Mouse (Mus musculus) kidney, postnatal 0 days (tissue): ENCODE data around the gene Vmn2r108. TPM values are rescaled to one million over a fixed set of nuclear protein-coding genes. Genes with fewer than 3 reads are reported as not detected.
"Not testable (repeated sequence)": the region's sequence is repeated elsewhere in the genome, so short reads cannot be mapped to it uniquely, and the experiment has no call there.

Source experiments
- ATAC-seq: fragments of 200-750 bp; cut with Nextera tagmentation; replicated peaks from 2 replicates; pipeline ENCODE4 v1.8.0; 2017; ENCODE audit warnings: low read depth, moderate number of reproducible peaks, moderate TSS enrichment, moderate library complexity; ENCODE audit not compliant: low FRiP score
- DNase-seq: peaks from one replicate; pipeline ENCODE4 v3.0.0-alpha.2; 2016; ENCODE audit warnings: low spot score
- H3K27ac ChIP-seq: fragments of 300-500 bp; sonication (generic); 2 replicates; pipeline ENCODE4 v1.5.1; 2014; ENCODE audit warnings: mild to moderate bottlenecking
- H3K27me3 ChIP-seq: fragments of 300-500 bp; sonication (generic); 2 replicates; pipeline ENCODE4 v1.6.1; 2014; ENCODE audit warnings: low read length, mixed read lengths; ENCODE audit not compliant: insufficient read depth
- H3K36me3 ChIP-seq: fragments of 300-500 bp; sonication (generic); 2 replicates; pipeline ENCODE4 v1.6.1; 2014; ENCODE audit warnings: low read length, mixed read lengths; ENCODE audit not compliant: insufficient read depth
- H3K4me1 ChIP-seq: fragments of 300-500 bp; sonication (generic); replicated peaks from 2 replicates; pipeline ENCODE4 v1.6.1; 2014; ENCODE audit warnings: antibody characterized with exemption, low read length, mixed read lengths; ENCODE audit not compliant: insufficient read depth
- H3K4me2 ChIP-seq: fragments of 300-500 bp; sonication (generic); 2 replicates; pipeline ENCODE4 v1.6.1; 2014; ENCODE audit warnings: mild to moderate bottlenecking, low read length, moderate library complexity, mixed read lengths
- H3K4me3 ChIP-seq: fragments of 300-500 bp; sonication (generic); replicated peaks from 2 replicates; pipeline ENCODE4 v1.5.1; 2014; ENCODE audit warnings: low read depth, low read length
- H3K9ac ChIP-seq: fragments of 300-500 bp; sonication (generic); 2 replicates; pipeline ENCODE4 v1.6.1; 2014; ENCODE audit warnings: low read depth, low read length
- H3K9me3 ChIP-seq: fragments of 300-500 bp; sonication (generic); replicated peaks from 2 replicates; pipeline ENCODE4 v1.6.1; 2016; ENCODE audit warnings: low read length, inconsistent platforms, mixed read lengths
- CTCF ChIP-seq: IDR thresholded peaks from 2 replicates; pipeline ENCODE4 v1.5.1; 2016; ENCODE audit warnings: antibody characterized with exemption, low read depth, mild to moderate bottlenecking, moderate library complexity
- WGBS: fragments of 180-500 bp; shearing (Covaris S2); extraction: QIAGEN DNeasy Blood & Tissue Kit; methylation state at CpG from one replicate; pipeline ENCODE4 v1.1.7; 2014; 5-methylcytosine and 5-hydroxymethylcytosine counted together
- polyA plus RNA-seq: library from polyadenylated mRNA; unstranded; fragments of >200 nt; fragmentation: Nextera tagmentation; extraction: Ambion mirVana; gene quantifications from 2 replicates; pipeline ENCODE4 v1.2.1, GENCODE M21; 2015

Gene Vmn2r108
- not detected in 2 replicates for polyA plus RNA-seq

DNA sequence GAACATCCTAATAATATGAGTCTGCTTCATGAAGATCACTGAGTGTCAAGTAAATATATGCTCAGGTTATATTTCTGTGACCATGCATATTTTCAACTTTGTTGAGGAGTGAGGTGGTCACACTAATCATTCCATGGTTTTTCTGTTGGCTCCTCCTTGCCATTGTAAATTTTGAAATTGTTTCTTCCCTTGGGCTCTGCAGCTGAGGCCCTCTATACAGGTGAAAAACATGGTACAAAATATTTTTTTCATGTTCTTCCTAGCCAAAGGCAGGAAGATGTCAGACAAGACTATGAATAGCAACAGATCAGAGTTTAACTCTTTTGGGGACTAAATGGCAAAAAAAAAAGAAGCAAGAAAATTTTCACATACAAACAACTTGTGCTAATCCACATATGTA is at the start of gene Vmn2r108:
Gene Vmn2r108 (minus strand): TSS at position 101 of the 400 bp plus-strand sequence.
- Histone ChIP-seq H3K4me3 (no peak within 1 kb of the TSS), H3K9me3 (no peaks in the 10 kb centered on the region), H3K4me2 (no peak within 1 kb of the TSS), H3K9ac (no peak within 1 kb of the TSS), H3K36me3 (no peaks in the 10 kb centered on the region), H3K27me3 (no peaks in the 10 kb centered on the region), H3K4me1 (no peaks in the 10 kb centered on the region), H3K27ac (no peak within 1 kb of the TSS)
- no peak for ATAC-seq
- DNase-seq, result no peak
- TF ChIP-seq CTCF, result no peak

DNA sequence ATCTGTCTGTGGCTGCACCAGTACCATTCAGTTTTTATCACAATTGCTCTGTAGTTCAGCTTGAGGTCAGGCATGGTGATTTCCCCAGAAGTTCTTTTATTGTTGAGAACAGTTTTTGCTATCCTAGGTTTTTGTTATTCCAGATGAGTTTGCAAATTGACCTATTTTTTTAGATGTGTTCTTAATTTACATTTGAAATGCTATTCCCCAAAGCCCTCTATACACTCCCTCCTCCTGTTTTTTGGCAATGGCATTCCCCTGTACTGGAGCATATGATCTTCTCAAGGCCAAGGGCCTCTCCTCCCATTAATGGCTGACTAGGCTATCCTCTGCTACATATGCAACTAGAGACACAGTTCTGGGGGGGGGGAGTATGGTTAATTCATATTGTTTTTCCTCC is 27.1 kb upstream of the Vmn2r108 start:
- not testable (repeated sequence) for DNase-seq, ATAC-seq, H3K9me3 ChIP-seq, H3K9ac ChIP-seq, H3K27ac ChIP-seq, H3K27me3 ChIP-seq, H3K36me3 ChIP-seq, H3K4me1 ChIP-seq, H3K4me3 ChIP-seq, H3K4me2 ChIP-seq

DNA sequence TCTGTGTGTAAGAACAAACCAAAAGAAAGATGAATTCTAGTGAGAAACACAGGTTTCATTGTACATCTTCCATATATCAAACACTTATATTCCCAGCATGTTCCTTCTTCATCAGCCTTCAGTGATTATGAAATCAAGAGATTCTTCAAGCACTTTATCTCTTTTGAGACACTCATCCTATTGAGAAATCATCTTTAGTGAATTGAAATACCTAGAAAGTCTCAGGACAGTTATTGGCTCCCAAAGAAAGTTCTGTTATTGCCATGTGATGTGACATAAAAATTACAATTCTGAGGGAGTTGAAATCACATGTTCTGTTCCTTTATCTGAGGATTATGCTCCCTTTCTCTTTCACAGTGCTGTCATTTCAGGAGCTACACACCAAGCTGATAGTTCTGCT is 16.7 kb upstream of the Vmn2r108 start, which contains the start of gene Vmn1r225:
Gene Vmn1r225 (plus strand): TSS at position 301 of the 400 bp plus-strand sequence.
- ATAC-seq (no peak), DNase-seq (no peak)
- Histone ChIP-seq H3K4me3 (no peak within 1 kb of the TSS), H3K36me3 (no peaks in the 10 kb centered on the region), H3K4me1 (no peaks in the 10 kb centered on the region), H3K4me2 (no peak within 1 kb of the TSS), H3K27ac (no peak within 1 kb of the TSS), H3K9me3 (no peaks in the 10 kb centered on the region), H3K9ac (no peak within 1 kb of the TSS), H3K27me3 (no peaks in the 10 kb centered on the region)
- no peak for TF ChIP-seq CTCF

DNA sequence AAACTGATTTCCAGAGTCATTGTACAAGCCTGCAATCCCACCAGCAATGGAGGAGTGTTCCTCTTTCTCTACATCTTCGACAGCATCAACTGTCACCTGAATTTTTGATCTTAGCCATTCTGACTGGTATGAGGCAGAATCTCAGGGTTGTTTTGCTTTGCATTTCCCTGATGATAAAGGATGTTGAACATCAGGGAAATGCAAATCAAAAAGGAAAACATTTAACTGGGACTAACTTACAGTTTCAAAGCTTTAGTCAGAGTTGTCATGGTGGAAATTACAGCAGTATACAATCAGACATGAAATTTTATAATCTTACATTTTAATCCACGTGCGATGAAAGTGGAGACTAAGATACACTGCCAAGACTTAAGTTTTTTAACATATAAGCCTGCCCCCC is 7.8 kb downstream of the Vmn2r108 start:
- Histone ChIP-seq H3K4me1 (no peaks in the 10 kb centered on the region), H3K4me2 (no peak overlapping the region), H3K27ac (no peak overlapping the region), H3K27me3 (no peaks in the 10 kb centered on the region), H3K36me3 (no peaks in the 10 kb centered on the region), H3K4me3 (no peak overlapping the region), H3K9me3 (no peaks in the 10 kb centered on the region), H3K9ac (no peak overlapping the region)
- DNase-seq, result no peak
- no peak for ATAC-seq
- TF ChIP-seq CTCF, result no peak
- WGBS, result 74% methylated on average over 3 of the region's 3 CpGs

DNA sequence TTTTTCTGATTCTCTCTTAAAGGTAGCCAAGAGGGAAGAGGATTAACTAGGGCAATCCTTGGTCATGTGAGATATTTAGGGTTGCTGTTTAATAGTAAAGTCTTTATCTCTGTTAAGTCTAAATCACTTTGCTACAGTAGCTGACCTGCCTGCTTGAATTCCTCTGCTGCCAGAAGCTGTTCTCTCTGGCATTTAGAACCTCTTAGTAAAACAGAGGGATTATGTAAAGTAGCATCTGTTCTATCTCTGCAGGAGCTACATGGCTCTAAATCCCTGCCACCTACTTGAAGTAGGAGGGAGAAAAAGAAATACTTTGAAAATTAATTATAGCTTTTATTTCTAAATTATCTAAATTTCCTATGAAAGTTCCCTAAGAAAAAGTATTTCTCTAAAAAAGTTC is 41.9 kb downstream of the Vmn2r108 start:
- DNase-seq (no peak), ATAC-seq (no peak)
- Histone ChIP-seq H3K36me3 (no peaks in the 10 kb centered on the region), H3K9ac (no peak overlapping the region), H3K4me3 (no peak overlapping the region), H3K9me3 (no peaks in the 10 kb centered on the region), H3K27me3 (no peaks in the 10 kb centered on the region), H3K4me1 (no peaks in the 10 kb centered on the region), H3K27ac (no peak overlapping the region), H3K4me2 (no peak overlapping the region)
- no peak for TF ChIP-seq CTCF

DNA sequence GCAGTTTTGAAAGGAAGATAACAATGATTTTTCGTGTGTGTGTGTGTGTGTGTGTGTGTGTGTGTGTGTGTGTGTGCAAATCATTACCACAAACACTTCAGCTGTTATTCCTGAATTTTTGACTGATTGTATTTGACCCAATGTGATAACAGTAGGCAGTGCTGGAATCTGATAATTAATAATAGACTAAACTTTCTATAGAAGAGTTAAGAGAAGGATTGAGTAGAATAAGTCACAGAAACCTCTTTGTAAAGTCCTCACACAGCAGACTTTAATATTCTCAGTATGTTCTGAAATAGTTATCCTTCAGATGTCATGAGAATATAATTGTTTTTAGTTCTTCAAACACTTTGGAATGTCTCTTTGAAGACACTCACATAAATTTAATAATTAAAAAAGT is 67.3 kb downstream of the Vmn2r108 start, which contains the start of gene Vmn1r224:
Gene Vmn1r224 (plus strand): TSS at position 301 of the 400 bp plus-strand sequence.
- DNase-seq, result no peak
- Histone ChIP-seq H3K4me2 (no peak within 1 kb of the TSS), H3K9ac (no peak within 1 kb of the TSS), H3K36me3 (no peaks in the 10 kb centered on the region), H3K4me3 (no peak within 1 kb of the TSS), H3K4me1 (no peaks in the 10 kb centered on the region), H3K27me3 (no peaks in the 10 kb centered on the region), H3K27ac (no peak within 1 kb of the TSS), H3K9me3 (no peaks in the 10 kb centered on the region)
- no peak for TF ChIP-seq CTCF
- ATAC-seq, result no peak
- 32% methylated on average over 1 of the region's 1 CpGs for WGBS

Other genes starting within 250 kb of the Vmn2r108 start
- not detected in 2 replicates for gene Vmn2r105, start 246.3 kb downstream of the Vmn2r108 start, polyA plus RNA-seq
- gene Vmn2r106, start 195.8 kb downstream of the Vmn2r108 start, polyA plus RNA-seq, result not detected in 2 replicates
- gene Vmn2r107, start 136.1 kb downstream of the Vmn2r108 start, polyA plus RNA-seq, result not detected in 2 replicates
- gene Vmn1r224, start 67.2 kb downstream of the Vmn2r108 start, polyA plus RNA-seq, result not detected in 2 replicates
- not detected in 2 replicates for gene Vmn1r225, start 16.8 kb upstream of the Vmn2r108 start, polyA plus RNA-seq
- not detected in 2 replicates for gene Vmn2r109, start 83.4 kb upstream of the Vmn2r108 start, polyA plus RNA-seq
- gene Vmn2r110, start 115.1 kb upstream of the Vmn2r108 start, polyA plus RNA-seq, result 0.01 TPM in 2 replicates
- not detected in 2 replicates for gene Fpr-rs3, start 143.5 kb upstream of the Vmn2r108 start, polyA plus RNA-seq
- gene Vmn1r226, start 201.5 kb upstream of the Vmn2r108 start, polyA plus RNA-seq, result not detected in 2 replicates
- not detected in 2 replicates for gene Vmn1r227, start 248.5 kb upstream of the Vmn2r108 start, polyA plus RNA-seq